Mouse (Mus musculus): ENCODE data around the gene Tcf25.

- no peak for TF ChIP-seq CTCF (IDR thresholded peaks at IDR 0.05; ENCODE audit: low read depth)
- no peak for TF ChIP-seq EP300 (optimal IDR thresholded peaks at IDR 0.05)
Observed at GRCm38 (mm10) chr8:123445981-123446380, 72.4 kb downstream of the Tcf25 start.

Data from stomach, postnatal 0 days (tissue).